Mouse (Mus musculus) heart, adult 18-20 months (tissue): ENCODE measurements at regions not wholly inside any gene's neighbourhood (a gene's known extent, or its start where the extent isn't known, plus 50 kb on each side); places are given as distances from the start of the nearest gene placed in this dataset.
A peak's percentile ranks its signal among the peaks of the same experiment; 100 is the strongest.
"Not testable (repeated sequence)": the region's sequence is repeated elsewhere in the genome, so short reads cannot be mapped to it uniquely, and the experiment has no call there.

Source experiments
- DNase-seq, 2 experiments: peaks; one replicate each; pipeline ENCODE4 v3.0.0; 2021 to 2022; ENCODE audit warnings: mixed read lengths in 1 of 2

DNA sequence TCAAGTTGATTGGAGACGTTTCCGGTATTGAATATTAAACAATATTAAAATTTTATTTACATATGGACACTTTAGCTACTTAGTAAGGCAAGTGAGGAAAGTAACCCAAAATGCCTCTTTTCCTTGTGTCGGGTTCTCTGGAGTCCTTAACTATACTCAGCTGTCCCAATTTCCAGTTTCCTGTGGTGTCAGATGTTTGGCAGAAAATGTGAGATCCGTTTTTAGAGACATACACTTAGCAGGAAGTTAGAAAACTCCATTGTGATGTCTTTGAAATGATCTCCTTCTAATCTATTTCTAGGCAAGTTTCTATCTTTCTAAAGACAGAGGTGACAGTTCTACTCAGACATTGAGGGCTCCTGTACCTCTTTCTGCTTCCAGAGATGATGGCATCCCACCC is 168.9 kb upstream of the Plcxd3 start:
- no peak for DNase-seq

DNA sequence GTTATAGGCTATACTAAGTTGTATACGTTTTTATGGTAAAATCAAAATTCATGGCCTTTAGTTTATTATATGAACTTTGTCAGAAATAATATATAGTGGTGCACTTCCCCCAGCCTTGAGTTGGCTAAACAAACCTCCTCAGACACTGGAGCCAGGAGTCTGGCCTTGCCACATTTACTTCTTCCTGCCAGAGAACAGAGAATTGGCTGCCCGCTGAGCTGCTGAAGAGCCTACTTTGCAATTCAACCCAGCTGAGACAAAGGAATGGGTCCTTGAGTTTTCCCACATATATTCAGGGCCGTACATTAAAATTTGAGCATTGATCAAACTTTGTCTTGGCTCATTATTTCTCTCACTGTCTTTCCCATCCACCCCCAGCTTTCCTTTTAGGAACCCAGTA is 161.9 kb upstream of the Plcxd3 start:
- no peak for DNase-seq

DNA sequence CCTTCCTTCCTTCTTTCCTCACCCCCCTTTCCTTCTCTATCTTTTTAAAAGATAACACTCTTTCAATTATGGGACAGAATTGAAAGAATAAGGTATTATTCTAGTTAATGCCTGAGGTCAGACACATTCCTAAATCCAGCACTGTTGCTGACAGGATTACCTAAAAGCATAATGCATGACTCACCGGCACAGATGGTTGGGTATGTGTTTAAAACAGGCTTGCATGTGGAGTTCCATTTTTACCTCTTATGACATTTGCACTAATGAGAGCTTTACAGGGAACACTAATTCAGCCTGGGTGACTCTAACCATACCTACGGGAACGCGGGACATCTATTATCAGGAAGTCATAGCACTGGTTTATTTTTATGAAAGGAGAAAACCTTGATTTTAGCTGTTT is 156.2 kb upstream of the Plcxd3 start:
- no peak for DNase-seq

DNA sequence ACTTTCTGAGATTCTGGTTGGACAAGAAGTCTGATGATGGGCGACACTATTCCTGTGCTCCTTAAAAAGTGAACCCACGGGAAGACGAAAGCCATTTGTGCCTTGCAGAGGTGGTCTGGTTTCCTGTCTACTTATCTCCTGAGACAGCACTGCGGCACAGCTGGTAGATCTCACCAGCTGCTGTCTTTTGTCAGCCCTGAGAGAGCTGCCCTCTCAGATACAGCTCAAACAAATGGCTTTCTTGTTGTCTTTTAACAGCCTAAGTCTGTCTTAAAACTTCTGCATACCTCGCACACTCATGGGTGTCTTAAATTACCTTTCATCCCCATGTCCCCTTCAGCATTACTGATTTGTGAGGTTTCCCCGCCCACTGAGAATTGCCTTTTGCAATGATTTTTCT is 147.2 kb upstream of the Plcxd3 start:
- DNase-seq: no peak

DNA sequence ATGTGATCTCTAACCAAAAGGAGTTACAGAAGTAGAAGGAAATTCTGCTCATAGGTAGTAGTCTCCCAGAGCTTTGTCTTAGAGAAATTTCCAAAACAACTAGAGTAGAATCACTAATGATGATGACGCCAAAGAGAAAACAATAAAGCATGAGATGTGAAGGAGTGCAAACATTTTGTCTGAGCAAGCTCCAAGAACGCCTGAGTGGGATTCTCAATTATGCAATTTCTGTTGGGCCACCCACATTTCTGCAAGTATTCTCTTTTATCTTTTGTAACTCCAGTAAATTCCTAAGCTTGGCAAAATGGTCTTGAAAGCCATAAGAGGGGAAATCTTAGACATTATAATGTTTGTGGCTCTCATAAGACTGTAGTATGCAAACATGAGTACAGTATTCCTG is 134.6 kb upstream of the Plcxd3 start:
- no peak for DNase-seq

DNA sequence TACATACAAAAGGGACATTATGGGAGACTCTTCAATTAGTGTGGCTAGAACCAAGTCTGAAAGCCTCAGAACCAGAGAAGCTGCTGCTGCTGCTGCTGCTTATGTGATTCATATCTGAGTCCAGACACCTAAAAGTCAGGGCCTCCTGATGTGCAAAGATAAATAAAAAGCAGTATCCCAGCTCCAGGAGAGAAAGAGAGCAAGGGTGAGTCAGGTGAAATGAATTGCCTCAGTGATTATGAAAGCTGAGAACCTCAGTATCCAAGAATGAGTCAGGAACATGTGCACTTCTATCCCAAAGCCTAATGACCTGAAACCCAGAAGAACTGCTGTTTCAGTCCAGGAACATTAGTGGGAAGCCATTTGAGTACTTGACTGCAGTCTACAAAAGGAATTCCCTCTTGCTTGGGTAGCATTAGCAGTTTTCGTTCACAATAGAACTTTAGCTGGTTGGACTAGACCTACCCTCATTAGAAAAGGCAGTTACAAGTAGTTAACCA is 127.6 kb upstream of the Plcxd3 start:
- DNase-seq: no peak

DNA sequence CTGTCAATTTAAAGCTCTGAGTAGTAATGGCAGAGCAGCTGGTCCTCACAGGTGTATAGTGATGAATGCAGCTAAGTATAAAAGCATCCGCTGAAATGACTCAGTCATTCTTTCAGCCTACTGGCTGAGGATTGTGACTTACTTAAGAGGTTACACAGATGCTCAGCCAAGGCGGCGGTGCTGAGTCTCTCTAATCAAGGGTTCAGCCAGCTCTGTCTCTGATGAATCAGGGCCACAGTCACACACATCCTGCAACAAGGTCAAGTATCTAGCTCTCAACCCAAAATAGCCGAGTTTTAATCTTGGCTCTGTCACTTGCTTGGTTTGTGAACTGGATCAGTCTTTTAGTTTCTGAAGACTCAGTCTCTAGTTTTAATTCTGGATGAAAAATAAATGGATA is 110.7 kb upstream of the Plcxd3 start:
- peak in 1 of 2 experiments; percentile 4 for DNase-seq

DNA sequence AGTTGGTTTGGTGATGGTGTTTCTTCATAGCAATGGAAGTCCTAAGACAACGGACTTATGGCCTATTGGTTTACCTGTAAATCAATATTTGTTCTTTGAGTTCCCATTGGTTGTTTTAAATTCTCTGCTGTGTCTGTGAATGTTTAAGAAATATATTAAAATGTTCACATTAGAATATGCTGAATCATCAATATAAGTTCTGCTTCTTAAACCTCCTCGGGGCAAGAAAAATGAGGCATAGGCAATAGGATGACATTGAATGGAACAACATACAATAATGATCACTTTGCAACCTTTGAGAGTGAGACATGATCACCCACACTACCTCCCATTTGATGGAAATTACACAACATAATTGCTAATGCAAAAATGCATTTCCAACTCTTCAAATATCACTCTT is 105.5 kb upstream of the Plcxd3 start:
- no peak for DNase-seq

DNA sequence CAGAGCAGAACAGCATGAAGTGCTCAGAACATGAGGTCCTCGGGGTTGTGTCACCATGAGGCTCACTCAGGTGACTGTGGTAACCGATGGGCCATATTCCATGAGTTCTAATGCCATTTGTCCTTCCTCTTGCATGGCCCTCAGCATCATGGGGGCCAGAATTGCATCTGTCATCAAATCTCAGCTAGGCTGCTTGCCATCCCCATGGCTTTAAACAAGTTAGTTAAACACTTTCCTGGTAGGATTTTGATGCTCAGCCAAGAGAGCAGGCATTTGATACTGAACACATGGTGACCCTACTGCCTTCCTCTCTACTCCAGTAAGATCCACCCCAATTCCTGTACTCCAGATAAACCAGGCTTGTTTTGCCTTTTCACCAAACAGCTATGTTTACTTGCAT is 98.3 kb upstream of the Plcxd3 start:
- DNase-seq: no peak

DNA sequence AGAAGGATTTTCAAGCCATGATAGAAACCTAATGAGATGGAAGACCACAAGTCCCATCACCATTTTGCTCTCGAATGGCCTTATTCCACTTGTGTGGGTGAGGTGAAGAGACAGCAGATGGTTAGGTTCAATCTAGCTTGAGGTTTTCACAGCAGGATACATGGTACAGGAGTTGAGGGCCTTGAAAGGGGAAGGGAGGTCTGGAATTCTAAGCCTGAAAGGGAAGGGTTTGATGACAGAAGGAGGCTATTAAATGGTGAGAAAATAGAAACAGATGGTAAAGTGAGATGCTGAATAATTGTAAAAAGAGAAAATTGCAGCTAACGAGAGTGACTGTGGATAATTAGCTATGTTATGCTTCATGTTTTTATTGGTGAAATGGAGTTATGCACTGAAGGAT is 67.8 kb upstream of the Plcxd3 start:
- no peak for DNase-seq

DNA sequence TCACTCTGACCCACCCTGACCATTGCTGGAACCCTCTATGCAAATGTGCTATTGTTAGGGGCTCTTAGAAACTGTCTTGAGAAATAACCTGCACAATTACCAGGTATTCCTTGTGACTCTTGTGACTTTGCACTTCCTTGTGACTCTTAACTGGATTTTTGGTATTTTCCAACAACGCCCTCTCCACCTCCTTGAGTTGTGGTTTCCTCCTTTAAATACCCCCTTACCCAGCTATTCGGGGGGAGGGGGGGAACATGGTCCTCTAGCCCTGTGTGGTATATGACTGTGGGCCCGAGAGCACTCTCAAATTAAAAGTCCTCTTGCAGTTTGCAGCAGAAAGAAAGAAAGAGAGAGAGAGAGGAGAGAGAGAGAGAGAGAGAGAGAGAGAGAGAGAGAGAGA is 61.6 kb upstream of the Plcxd3 start:
- DNase-seq: not testable (repeated sequence)

DNA sequence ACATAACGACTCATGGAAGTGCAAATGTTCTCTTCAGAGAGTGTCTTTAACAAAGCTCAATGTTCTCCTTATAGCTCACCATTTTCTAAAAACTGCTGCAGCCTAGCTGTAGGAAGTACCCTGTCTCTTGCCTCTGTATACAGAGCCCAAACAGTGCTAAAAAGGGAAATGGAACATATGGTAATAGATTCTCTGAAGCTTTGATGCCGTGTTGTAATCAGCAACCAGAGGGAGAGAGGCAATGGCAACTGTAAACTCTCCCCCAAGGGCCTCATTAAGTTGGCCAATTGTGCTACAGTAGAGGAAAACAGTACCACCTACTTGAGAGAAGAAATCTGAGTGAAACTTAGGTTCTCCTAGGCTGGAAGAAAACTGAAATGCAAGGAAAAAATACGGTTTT is 59.4 kb upstream of the Plcxd3 start:
- no peak for DNase-seq
